Mouse (Mus musculus) liver, embryonic 13.5 days (tissue): Measurements from ENCODE around the gene Prr23a1. TPM values are rescaled to one million over a fixed set of nuclear protein-coding genes. Genes with fewer than 3 reads are reported as not detected.

ENCODE experiments used
- ATAC-seq: fragments of 200-750 bp; cut with Nextera tagmentation; 2 replicates; pipeline ENCODE4 v1.8.0; 2017; ENCODE audit warnings: low read depth, mild to moderate bottlenecking, moderate number of reproducible peaks, moderate library complexity
- DNase-seq: peaks from one replicate; pipeline ENCODE4 v3.0.0; 2022
- H3K27ac ChIP-seq: fragments of 300-500 bp; sonication (generic); 2 replicates; pipeline ENCODE4 v1.5.1; 2015; ENCODE audit warnings: moderate library complexity, mild to moderate bottlenecking, inconsistent platforms
- H3K27me3 ChIP-seq: fragments of 300-500 bp; sonication (generic); 2 replicates; pipeline ENCODE4 v1.6.1; 2015; ENCODE audit warnings: mild to moderate bottlenecking, inconsistent platforms
- H3K36me3 ChIP-seq: fragments of 300-500 bp; sonication (generic); 2 replicates; pipeline ENCODE4 v1.6.1; 2015; ENCODE audit warnings: mild to moderate bottlenecking, inconsistent platforms
- H3K4me1 ChIP-seq: fragments of 300-500 bp; sonication (generic); replicated peaks from 2 replicates; pipeline ENCODE4 v1.6.1; 2015; ENCODE audit warnings: inconsistent platforms
- H3K4me2 ChIP-seq: fragments of 300-500 bp; sonication (generic); 2 replicates; pipeline ENCODE4 v1.6.1; 2015; ENCODE audit warnings: inconsistent platforms, mild to moderate bottlenecking, moderate library complexity
- H3K4me3 ChIP-seq: fragments of 300-500 bp; sonication (generic); replicated peaks from 2 replicates; pipeline ENCODE4 v1.5.1; 2015; ENCODE audit warnings: mild to moderate bottlenecking, inconsistent platforms
- H3K9ac ChIP-seq: fragments of 300-500 bp; sonication (generic); 2 replicates; pipeline ENCODE4 v1.6.1; 2015; ENCODE audit warnings: mild to moderate bottlenecking, inconsistent platforms
- H3K9me3 ChIP-seq: fragments of 300-500 bp; sonication (generic); replicated peaks from 2 replicates; pipeline ENCODE4 v1.6.1; 2016; ENCODE audit warnings: inconsistent platforms
- WGBS: fragments of 180-500 bp; shearing (Covaris S2); methylation state at CpG from one replicate; pipeline ENCODE4 v1.1.7; 2015; ENCODE audit not compliant: insufficient replicate concordance; 5-methylcytosine and 5-hydroxymethylcytosine counted together
- polyA plus RNA-seq: library from polyadenylated mRNA; unstranded; fragments of >200 nt; fragmentation: Nextera tagmentation; extraction: Ambion mirVana; gene quantifications from 2 replicates; pipeline ENCODE4 v1.2.1, GENCODE M21; 2015

Gene Prr23a1
- polyA plus RNA-seq, 1 experiment from 2014 or later = not detected

GRCm38 (mm10) chr9:98823805-98824204, 18.5 kb upstream of the Prr23a1 start:
- H3K27me3 ChIP-seq = no peaks in the 10 kb centered on the region
- no peaks in the 10 kb centered on the region for H3K9me3 ChIP-seq
- ATAC-seq (no peak), DNase-seq (no peak)
- no peak overlapping the region for H3K4me2 ChIP-seq
- H3K27ac ChIP-seq = no peak overlapping the region
- H3K4me3 ChIP-seq = no peak overlapping the region
- WGBS = 64% methylated on average over 7 of the region's 7 CpGs
- no peaks in the 10 kb centered on the region for H3K36me3 ChIP-seq
- H3K9ac ChIP-seq = no peak overlapping the region
- H3K4me1 ChIP-seq = no peaks in the 10 kb centered on the region

DNA sequence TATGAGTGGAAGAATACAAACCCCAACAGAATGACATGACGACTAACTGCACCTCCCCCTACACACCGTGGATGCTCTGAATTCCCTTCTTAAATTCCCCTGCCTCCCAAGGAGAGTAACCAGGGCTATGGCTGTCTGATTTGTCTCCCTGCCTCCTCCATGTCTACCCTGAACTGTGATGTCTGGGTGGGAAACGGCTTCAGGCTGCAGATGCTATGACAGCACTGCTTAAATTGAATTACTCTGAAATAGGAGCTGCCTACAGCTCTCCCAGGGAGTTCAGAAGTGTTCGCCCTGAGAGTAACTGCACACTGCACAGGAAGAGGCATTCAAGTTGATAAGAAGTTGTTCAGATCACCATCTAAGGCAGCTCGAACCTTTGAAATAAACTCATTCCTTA, 12.8 kb upstream of the Prr23a1 start:
- DNase-seq (no peak), ATAC-seq (no peak)
- Histone ChIP-seq H3K4me2 (no peak overlapping the region), H3K9ac (no peak overlapping the region), H3K27ac (no peak overlapping the region), H3K36me3 (no peaks in the 10 kb centered on the region), H3K27me3 (no peaks in the 10 kb centered on the region), H3K4me3 (no peak overlapping the region), H3K4me1 (no peaks in the 10 kb centered on the region), H3K9me3 (no peaks in the 10 kb centered on the region)
- WGBS = 51% methylated on average over 5 of the region's 5 CpGs

DNA sequence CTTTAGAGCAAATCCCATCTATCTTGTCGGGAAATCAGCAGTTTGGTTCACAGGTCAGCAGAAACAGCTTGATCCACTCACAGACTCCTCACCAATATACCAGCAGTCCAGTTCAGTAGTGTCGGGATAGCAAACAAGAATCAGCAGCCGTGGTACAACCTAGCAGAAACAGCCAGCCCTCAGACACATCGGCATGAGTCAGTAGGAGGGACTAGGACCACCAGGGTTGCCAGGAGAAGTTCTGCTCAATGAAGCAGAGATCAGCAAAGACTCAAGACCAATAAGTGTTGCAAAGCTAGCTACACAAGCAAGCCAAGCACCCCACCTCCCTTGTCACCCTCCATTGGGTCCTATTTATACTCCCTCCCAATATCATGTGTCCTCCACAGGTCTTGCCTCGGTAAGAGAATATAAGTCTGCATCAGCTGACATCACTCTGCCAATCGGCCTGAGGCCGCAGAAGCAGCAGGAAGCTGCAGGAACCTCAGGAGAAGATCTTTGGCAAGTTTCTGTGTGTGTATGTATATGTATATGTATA, 4.7 kb upstream of the Prr23a1 start:
- no peak overlapping the region for H3K4me3 ChIP-seq
- no peaks in the 10 kb centered on the region for H3K36me3 ChIP-seq
- peaks cover 4% of the 10 kb centered on the region; the same call in 1 of the 2 replicates for H3K9me3 ChIP-seq
- DNase-seq = no peak
- no peak for ATAC-seq
- no peak overlapping the region for H3K9ac ChIP-seq
- H3K4me2 ChIP-seq = no peak overlapping the region
- WGBS = 64% methylated on average over 7 of the region's 7 CpGs
- no peaks in the 10 kb centered on the region for H3K4me1 ChIP-seq
- H3K27ac ChIP-seq = no peak overlapping the region
- H3K27me3 ChIP-seq = peaks cover 5% of the 10 kb centered on the region; the same call in 1 of the 2 replicates

- no peak within 1 kb of the TSS for H3K4me2 ChIP-seq
- H3K36me3 ChIP-seq = no peaks in the 10 kb centered on the region
- no peak within 1 kb of the TSS for H3K27ac ChIP-seq
- no peaks in the 10 kb centered on the region for H3K27me3 ChIP-seq
- no peaks in the 10 kb centered on the region for H3K4me1 ChIP-seq
- 63% methylated on average over 18 of the region's 18 CpGs for WGBS
- ATAC-seq (no peak), DNase-seq (no peak)
- H3K9me3 ChIP-seq = no peaks in the 10 kb centered on the region
- no peak within 1 kb of the TSS for H3K4me3 ChIP-seq
- H3K9ac ChIP-seq = no peak within 1 kb of the TSS
These were observed 13.9 kb downstream of the Prr23a1 start, which contains the start of gene Prr23a2 for GRCm38 (mm10) chr9:98856210-98856609. Prr23a2 (plus strand) TSS chr9:98856494.

DNA sequence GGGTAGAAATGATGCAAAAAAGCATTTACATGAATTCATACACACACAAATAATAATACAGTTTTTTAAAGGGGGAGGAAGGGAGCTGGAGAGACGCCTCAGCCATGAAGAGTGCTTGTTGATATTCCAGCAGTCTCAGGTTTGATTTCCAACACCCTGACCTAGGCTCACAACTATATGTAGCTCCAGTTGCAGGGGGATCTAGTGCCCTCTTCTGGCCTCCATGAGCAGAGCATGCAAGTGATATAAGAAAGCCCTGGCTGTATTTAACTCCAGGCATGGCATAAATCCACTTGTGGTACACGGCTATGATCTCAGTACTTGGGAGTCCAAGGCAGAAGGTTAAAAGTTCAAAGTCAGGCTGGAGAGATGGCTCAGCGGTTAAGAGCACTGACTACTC, 21.2 kb downstream of the Prr23a1 start:
- no peak overlapping the region for H3K4me2 ChIP-seq
- H3K36me3 ChIP-seq = no peaks in the 10 kb centered on the region
- no peaks in the 10 kb centered on the region for H3K4me1 ChIP-seq
- 43% methylated on average over 3 of the region's 3 CpGs for WGBS
- H3K9me3 ChIP-seq = no peaks in the 10 kb centered on the region
- peaks cover 8% of the 10 kb centered on the region; the same call in 1 of the 2 replicates for H3K27me3 ChIP-seq
- ATAC-seq = no peak
- DNase-seq = no peak
- no peak overlapping the region for H3K9ac ChIP-seq
- no peak overlapping the region for H3K4me3 ChIP-seq
- H3K27ac ChIP-seq = no peak overlapping the region

- Histone ChIP-seq H3K27me3 (peaks cover 8% of the 10 kb centered on the region; the same call in 1 of the 2 replicates), H3K36me3 (no peaks in the 10 kb centered on the region), H3K4me3 (no peak within 1 kb of the TSS), H3K4me1 (no peaks in the 10 kb centered on the region), H3K9me3 (no peaks in the 10 kb centered on the region), H3K9ac (no peak within 1 kb of the TSS), H3K27ac (no peak within 1 kb of the TSS), H3K4me2 (no peak within 1 kb of the TSS)
- WGBS = 38% methylated on average over 22 of the region's 22 CpGs
- no peak for ATAC-seq
- no peak for DNase-seq
These were observed 22.3 kb downstream of the Prr23a1 start, which contains the start of gene Prr23a3 for GRCm38 (mm10) chr9:98864571-98864970. Prr23a3 (plus strand) TSS chr9:98864767.

Other genes starting within 250 kb of the Prr23a1 start
- gene Mrps22, start 240.8 kb upstream of the Prr23a1 start, polyA plus RNA-seq = 61.1 and 73.8 TPM in 2 replicates
- not detected in 2 replicates for gene Prr23a2, start 14.0 kb downstream of the Prr23a1 start, polyA plus RNA-seq
- gene Prr23a3, start 22.3 kb downstream of the Prr23a1 start, polyA plus RNA-seq = not detected in 2 replicates
- gene 7420426K07Rik, start 60.6 kb downstream of the Prr23a1 start, polyA plus RNA-seq = not detected in 2 replicates
- not detected in 2 replicates for gene Foxl2, start 112.8 kb downstream of the Prr23a1 start, polyA plus RNA-seq
- 16.4 and 20.5 TPM in 2 replicates for gene Faim, start 143.9 kb downstream of the Prr23a1 start, polyA plus RNA-seq
- not detected in 2 replicates for gene Gm1123, start 193.2 kb downstream of the Prr23a1 start, polyA plus RNA-seq